Mouse (Mus musculus): ENCODE measurements around the gene Abat.
A peak's percentile ranks its signal among the peaks of the same experiment; 100 is the strongest.

The Abat gene

DNA sequence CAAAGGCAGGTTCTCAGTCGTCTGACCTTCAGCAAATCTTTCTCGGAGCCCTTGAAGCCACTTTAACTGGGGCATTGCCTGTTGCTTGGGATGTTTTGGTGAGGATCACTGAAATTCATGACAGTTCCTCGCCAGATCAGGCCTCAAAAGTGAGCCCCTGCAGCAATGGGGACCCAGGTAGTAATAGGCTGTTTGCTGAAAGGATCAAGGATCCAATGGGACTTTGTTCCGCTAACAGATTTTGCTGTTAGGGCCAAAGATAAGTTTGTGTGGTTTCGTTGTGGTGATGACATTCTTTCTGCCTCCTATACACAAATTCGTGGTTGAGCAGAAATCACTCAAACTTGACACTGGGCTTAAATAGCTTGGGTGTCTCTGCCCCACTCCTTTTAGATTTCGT lies 124.9 kb downstream of the Abat start:
- DNase-seq, result no peak

DNA sequence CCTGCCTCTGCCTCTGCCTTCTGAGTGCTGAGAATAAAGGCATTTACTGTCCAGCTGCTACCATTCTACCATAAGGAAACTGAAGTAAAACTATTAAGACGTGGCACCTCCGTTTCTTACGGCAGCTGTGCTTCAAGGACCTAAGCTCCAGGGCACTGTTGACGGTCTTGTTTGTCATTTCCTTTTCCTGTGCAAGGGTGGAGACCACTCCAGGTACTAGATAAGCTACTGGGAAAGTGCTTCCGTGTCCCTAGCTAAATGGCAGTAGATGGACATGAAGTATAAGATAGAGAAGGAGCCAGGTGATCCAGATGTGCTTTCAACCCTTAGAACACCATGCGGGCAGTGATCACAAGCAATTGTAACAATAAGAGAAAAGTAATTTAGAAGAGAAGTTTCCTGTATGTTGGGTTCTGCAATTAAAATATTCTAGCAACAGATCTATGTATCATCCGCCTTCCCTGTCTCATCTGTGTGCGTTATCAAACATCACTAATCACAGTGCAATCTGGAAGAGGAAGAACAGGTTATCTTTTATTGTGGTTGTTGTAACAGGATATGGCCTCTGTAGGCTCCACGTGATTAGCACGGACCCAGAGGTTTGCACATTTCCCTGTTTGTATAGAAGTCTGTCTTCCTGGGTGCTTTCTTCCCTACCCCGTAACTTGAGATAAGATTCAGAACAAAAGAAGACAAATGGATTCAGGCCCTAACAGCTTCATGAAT lies 126.4 kb downstream of the Abat start:
- no peak for DNase-seq

GRCm38 (mm10) chr16:8643855-8644254 lies 130.6 kb downstream of the Abat start:
- peak; percentile 30 for DNase-seq

DNA sequence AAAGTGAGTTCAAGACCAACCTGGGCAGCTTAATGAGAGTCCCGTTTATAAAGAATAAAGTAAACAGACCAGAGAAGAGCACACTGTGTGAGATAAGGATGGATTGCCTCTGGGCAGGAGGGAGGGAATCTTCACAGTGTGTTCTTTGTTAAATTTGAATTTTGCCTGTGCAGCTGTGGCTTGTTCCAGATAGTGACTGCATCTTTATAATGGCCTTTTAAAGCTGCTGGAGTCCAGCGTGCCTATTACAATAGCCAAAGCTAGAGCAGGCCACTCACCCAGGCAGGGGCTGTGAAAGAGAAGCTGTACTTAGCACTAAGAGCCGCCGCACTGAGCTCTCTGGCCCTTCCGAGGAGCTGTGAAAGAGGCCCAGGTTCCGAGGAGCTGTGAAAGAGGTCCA lies 132.3 kb downstream of the Abat start:
- DNase-seq, result no peak

DNA sequence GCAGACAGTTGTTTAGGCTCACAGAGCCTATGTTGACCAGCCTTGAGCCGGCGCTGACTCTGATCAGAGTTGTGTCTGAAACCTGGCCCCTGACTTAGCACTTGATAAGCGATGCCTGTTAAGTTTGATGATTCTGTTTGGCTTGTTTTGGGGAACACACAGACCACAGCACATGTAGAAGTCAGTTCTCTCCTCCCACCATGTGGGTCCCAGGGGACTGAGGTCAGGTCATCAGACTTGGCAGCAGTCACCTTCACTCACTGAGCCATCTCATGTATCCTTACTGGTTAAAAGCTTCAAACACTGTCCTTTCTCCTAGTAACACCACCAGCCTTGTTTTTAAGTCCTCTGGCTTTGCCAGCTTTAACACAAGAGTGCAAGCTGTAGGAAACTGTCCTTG lies 136.8 kb downstream of the Abat start:
- no peak for DNase-seq

GRCm38 (mm10) chr16:8655108-8655507 lies 141.9 kb downstream of the Abat start:
- DNase-seq, result no peak

- DNase-seq, result no peak
These were observed 142.4 kb downstream of the Abat start for GRCm38 (mm10) chr16:8655599-8655998.

- DNase-seq, result no peak
These were observed 143.0 kb downstream of the Abat start for GRCm38 (mm10) chr16:8656256-8656655.

- no peak for DNase-seq
These were observed 145.1 kb downstream of the Abat start for GRCm38 (mm10) chr16:8658349-8658748.

- no peak for DNase-seq
These were observed 145.5 kb downstream of the Abat start for GRCm38 (mm10) chr16:8658764-8659163.

- DNase-seq, result no peak
These were observed 149.8 kb downstream of the Abat start for GRCm38 (mm10) chr16:8663022-8663421.

DNA sequence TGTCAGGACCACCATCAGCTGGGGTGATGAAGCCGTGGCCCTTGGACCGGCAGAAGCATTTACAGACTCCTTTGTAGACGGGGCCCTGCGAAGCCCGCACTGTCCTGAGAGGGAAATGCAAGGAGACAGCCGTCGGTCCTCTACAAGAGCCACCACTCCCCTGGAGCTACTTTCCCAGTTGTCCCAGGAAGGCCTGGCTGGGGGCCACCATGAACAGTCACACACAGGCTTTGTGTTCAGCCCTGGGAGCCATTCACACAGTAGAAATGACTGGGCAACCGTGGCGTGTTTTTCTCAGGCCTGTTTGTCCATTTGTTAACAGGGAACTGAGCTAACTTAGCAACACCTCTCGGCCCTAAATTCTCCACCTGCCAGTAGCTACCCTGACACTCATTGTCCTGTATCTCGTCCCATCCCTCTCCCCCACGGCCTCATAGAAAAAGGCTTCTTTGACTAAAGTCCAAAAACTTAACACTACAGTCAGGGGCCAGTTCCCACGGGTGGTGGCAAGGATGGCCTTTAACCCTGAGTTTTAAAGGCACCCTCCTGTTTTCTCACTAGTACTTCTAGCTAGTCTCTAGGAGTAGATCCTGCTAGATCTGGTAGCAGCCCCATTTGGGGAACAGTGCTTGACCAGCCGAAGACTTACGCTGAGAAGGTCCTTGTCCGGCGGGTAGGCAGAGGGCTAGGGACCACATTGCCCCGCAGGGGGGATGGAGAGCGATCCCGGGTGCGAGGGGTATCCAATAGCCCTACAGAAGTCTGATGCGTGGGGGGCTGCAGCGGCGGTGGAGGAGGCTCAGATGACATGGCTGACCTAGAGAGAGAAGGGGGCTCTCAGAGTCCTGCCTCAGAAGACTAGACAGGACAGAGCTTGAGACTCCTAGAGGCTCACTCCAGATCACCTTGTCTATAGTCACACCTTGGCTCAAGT lies 150.6 kb downstream of the Abat start:
- DNase-seq, result peak; percentile 20

DNA sequence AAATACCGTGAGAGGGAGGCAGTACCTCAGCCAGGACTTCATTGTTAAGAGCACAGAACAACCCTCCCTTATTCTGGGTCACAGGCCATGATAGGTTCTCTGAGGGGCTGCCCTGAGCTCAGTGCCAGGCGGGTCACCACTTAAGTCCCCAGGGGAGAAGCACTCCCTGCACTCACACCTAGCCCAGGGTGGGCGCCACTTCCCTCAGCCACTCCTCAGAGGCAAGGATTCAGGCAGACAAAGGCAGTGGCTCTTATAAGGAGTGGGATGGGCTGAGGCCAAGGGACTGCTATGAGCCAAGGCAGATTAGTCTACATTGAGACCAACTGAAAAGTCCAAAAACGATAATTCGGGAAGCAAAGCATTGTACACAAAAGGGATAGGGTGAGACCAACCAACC lies 152.1 kb downstream of the Abat start:
- no peak for DNase-seq

- no peak for DNase-seq
These were observed 153.2 kb downstream of the Abat start for GRCm38 (mm10) chr16:8666452-8666851.

DNA sequence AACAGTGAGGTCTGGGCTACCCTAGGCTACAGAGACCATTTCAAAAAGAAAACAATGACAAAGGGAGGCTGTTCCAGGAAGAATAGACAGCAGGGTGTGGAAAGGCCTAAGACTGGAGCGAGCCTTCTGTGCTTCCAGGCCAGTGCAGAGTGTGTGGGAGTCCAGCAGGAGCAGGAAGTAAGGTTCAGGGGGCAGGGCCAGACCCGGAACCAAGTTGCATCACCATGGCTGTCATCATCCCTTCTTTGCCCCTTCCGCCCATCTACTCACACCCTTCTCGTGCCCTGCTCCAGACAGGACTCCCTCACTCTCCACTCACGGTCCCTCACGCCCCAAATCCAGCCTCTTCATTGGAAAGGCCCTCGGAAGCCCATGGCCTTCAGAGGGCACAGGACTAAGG lies 154.0 kb downstream of the Abat start:
- DNase-seq, result no peak

GRCm38 (mm10) chr16:8667814-8668213 lies 154.6 kb downstream of the Abat start:
- DNase-seq, result no peak

DNA sequence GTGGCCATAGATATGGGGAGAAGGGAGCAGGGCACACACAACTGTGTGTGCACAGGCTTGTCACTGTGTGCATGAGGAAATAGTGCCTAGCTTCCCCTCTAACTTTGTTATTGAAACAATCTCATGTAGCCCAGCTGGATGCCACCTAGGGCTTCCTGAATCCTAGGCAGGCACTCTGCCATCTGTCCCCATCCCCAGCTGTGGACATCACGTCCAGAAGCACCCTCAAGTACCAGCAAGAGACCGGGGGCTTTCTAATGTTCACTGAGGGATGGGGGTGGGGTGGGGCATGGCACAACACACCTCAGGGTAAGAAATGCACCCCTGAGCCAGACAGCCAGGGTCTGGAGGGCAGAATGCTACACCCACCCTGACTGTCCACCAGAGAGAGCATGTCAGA lies 155.2 kb downstream of the Abat start:
- DNase-seq, result no peak

GRCm38 (mm10) chr16:8669432-8669831 lies 156.2 kb downstream of the Abat start:
- no peak for DNase-seq

GRCm38 (mm10) chr16:8670041-8671035 lies 157.1 kb downstream of the Abat start:
- no peak for DNase-seq

All from right cerebral cortex, adult 18-20 months (tissue).